Comparison of ENCODE assay signal across 7 mouse cellular contexts in the genomic region with DNA sequence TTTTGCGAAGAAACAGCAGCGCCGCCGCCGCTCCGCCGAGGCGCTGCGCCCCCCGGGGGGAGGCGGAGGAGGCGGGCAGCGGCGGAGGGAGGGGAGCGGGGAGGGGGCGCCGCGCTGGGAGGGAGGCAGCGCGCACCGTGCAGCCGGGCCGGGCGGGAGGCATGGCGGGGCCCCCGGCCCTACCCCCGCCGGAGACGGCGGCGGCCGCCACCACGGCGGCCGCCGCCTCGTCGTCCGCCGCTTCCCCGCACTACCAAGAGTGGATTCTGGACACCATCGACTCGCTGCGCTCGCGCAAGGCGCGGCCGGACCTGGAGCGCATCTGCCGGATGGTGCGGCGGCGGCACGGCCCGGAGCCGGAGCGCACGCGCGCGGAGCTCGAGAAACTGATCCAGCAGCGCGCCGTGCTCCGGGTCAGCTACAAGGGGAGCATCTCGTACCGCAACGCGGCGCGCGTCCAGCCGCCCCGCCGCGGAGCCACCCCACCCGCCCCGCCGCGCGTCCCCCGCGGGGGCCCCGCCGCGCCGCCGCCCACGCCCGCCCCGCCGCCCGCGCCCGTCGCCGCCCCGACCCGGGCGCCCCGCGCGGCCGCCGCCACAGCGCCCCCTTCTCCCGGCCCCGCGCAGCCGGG. TPM values are rescaled to one million over a fixed set of nuclear protein-coding genes. Genes with fewer than 3 reads are reported as not detected.
DNase-seq lines count a peak whose midpoint lies in the region; ATAC-seq and TF ChIP-seq lines count a peak whose summit lies in the region.

Gene Samd1 (plus strand): TSS at position 162 of the 631 bp plus-strand sequence.

- peak; percentile 22; the same call in 1 of the 2 replicates for ATAC-seq in forebrain, embryonic 12.5 days (ENCODE audit: low FRiP score)
- no peak for ATAC-seq in megakaryocyte, adult 5-6 weeks (ENCODE audit: poor library complexity, severe bottlenecking)

- peaks cover 21% of the 10 kb centered on the region for H3K4me1 ChIP-seq in bone marrow macrophage, adult 2 months (ENCODE audit: control insufficient read depth, insufficient read depth, low read length)
- peaks cover 36% of the 10 kb centered on the region for H3K4me1 ChIP-seq in forebrain, embryonic 12.5 days
- H3K4me1 ChIP-seq in spleen, adult 2 months (ENCODE audit: control insufficient read depth, insufficient read depth, insufficient read length), result peaks cover 5% of the 10 kb centered on the region; the same call in 1 of the 2 replicates

- peak within 1 kb of the TSS; percentile 82 for H3K4me2 ChIP-seq in forebrain, embryonic 12.5 days

- H3K27ac ChIP-seq in bone marrow macrophage, adult 2 months (ENCODE audit: insufficient read depth, low read depth, low read length), result peak within 1 kb of the TSS; percentile 77
- peak within 1 kb of the TSS; percentile 98 for H3K27ac ChIP-seq in forebrain, embryonic 12.5 days
- H3K27ac ChIP-seq in spleen, adult 2 months (ENCODE audit: insufficient read depth, low read length), result peak within 1 kb of the TSS; percentile 91

- peaks cover 37% of the 10 kb centered on the region for H3K36me3 ChIP-seq in forebrain, embryonic 12.5 days (replicated peaks)
- peaks cover 2% of the 10 kb centered on the region; the same call in 1 of the 2 replicates for H3K36me3 ChIP-seq in spleen, adult 2 months (ENCODE audit: control insufficient read depth, insufficient read depth, low read length)

- no peak for TF ChIP-seq CTCF in bone marrow macrophage, adult 2 months (IDR thresholded peaks at IDR 0.05; ENCODE audit: low read depth, low read length)
- no peak for TF ChIP-seq CTCF in spleen, adult 2 months (IDR thresholded peaks at IDR 0.05; ENCODE audit: extremely low read depth, insufficient read depth, insufficient read length, insufficient replicate concordance)

- peak within 1 kb of the TSS; percentile 89 for H3K9ac ChIP-seq in forebrain, embryonic 12.5 days

- H3K4me3 ChIP-seq in bone marrow macrophage, adult 2 months (ENCODE audit: insufficient read depth, low read length), result peak within 1 kb of the TSS; percentile 76
- H3K4me3 ChIP-seq in forebrain, embryonic 12.5 days (replicated peaks), result peak within 1 kb of the TSS; percentile 88
- H3K4me3 ChIP-seq in spleen, adult 2 months (ENCODE audit: extremely low read depth, insufficient read depth, insufficient read length), result peak within 1 kb of the TSS; percentile 73

- DNase-seq in Muller cell, postnatal 12 days (ENCODE audit: inconsistent ontology term), result peak; percentile 64
- peak; percentile 65 for DNase-seq in heart, postnatal 4 days
- peak; percentile 43 to 54 for DNase-seq in layer of hippocampus, postnatal 36 days
- DNase-seq in spleen, adult 2 months (ENCODE audit: low read depth in 1 of 2, low spot score in 2 of 2), result peak in 1 of 2 experiments; percentile 59

- no peak for TF ChIP-seq POLR2A in bone marrow macrophage, adult 2 months (IDR thresholded peaks at IDR 0.05; ENCODE audit: borderline replicate concordance, low read depth, low read length)
- TF ChIP-seq POLR2A in spleen, adult 2 months (IDR thresholded peaks at IDR 0.05; ENCODE audit: low read depth, low read length), result no peak

- H3K9me3 ChIP-seq in forebrain, embryonic 12.5 days, result no peaks in the 10 kb centered on the region

- peaks cover 35% of the 10 kb centered on the region for H3K27me3 ChIP-seq in forebrain, embryonic 12.5 days
- H3K27me3 ChIP-seq in spleen, adult 2 months (ENCODE audit: control insufficient read depth, insufficient read depth, low read length), result 0 out of 2 replicates have a peak, but pooled peaks cover 1% of the 10 kb centered on the region

- under 1% methylated on average over 58 of the region's 112 CpGs for WGBS in forebrain, embryonic 12.5 days
- WGBS in spleen, adult 2 months, result 19% methylated on average over 59 of the region's 112 CpGs

RNA-seq across cellular contexts. Expression of gene Samd1, which starts in this region (rescaled TPM):
- polyA plus RNA-seq in bone marrow macrophage, adult 2 months (2012; ENCODE audit: insufficient read depth, insufficient read length, missing spikeins), result 70.3 and 82.9 TPM in 2 replicates
- polyA plus RNA-seq in forebrain, embryonic 12.5 days (2016; fragmentation: Nextera tagmentation; extraction: Ambion mirVana), result 9.9 and 11.4 TPM in 2 replicates
- total RNA-seq in heart, postnatal 4 days (2021), result 10 to 100 TPM; 36.6 to 42.9 TPM
- total RNA-seq in layer of hippocampus, postnatal 36 days (2021), result 10 to 100 TPM; 42.1 to 43.1 TPM
- total RNA-seq in megakaryocyte, adult 5-6 weeks (2015), result 63.0 and 69.1 TPM in 2 replicates
- 46.6 and 48.4 TPM in 2 replicates for total RNA-seq in megakaryocyte, adult 5-6 weeks (2017)
- 39.5 and 53.7 TPM in 2 replicates for polyA plus RNA-seq in spleen, adult 2 months (2012; rRNA removed)
